Mouse (Mus musculus): ENCODE measurements around the gene Lipt1.

- TF ChIP-seq CTCF (IDR thresholded peaks at IDR 0.05; ENCODE audit: control insufficient read depth, insufficient read depth, low read length) (no peak), POLR2A (IDR thresholded peaks at IDR 0.05; ENCODE audit: borderline replicate concordance, control insufficient read depth, low read depth, low read length) (no peak)
Measured at GRCm38 (mm10) chr1:37866286-37866685, 5.3 kb upstream of the Lipt1 start, which contains the start of gene Tsga10.

Data from bone marrow, adult 2 months (tissue).